Mouse (Mus musculus): ENCODE data around the gene Cpa5.

DNA sequence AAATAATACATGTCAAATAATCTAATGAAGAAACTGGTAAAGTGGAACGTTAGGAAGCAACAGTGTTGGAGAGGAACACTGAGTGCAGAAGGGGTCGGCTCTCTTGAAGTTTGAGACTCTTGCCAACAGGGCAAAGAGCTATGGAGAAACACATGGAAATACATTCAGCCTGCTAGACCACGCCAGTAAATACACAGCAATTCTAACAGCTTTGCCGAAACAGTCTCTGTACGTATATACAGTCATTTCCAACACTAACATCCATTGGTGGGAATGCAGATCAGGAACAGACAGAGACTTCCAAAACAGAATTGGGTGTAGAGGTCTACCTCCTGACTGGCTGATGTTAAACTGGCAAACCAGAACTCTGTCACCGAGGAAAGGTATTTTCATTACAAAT is 42.7 kb downstream of the Cpa5 start:
- TF ChIP-seq CTCF (IDR thresholded peaks at IDR 0.05 in 2 of 3, conservative IDR thresholded peaks at IDR 0.05 in 1 of 3; ENCODE audit: control insufficient read depth in 1 of 3, insufficient read depth in 1 of 3, low read depth in 2 of 3, low read length in 3 of 3, poor library complexity in 1 of 3, severe bottlenecking in 1 of 3) (no peak), E2F4 (IDR thresholded peaks at IDR 0.05; ENCODE audit: borderline replicate concordance, low read depth, low read length) (no peak)
